In the genomic region with DNA sequence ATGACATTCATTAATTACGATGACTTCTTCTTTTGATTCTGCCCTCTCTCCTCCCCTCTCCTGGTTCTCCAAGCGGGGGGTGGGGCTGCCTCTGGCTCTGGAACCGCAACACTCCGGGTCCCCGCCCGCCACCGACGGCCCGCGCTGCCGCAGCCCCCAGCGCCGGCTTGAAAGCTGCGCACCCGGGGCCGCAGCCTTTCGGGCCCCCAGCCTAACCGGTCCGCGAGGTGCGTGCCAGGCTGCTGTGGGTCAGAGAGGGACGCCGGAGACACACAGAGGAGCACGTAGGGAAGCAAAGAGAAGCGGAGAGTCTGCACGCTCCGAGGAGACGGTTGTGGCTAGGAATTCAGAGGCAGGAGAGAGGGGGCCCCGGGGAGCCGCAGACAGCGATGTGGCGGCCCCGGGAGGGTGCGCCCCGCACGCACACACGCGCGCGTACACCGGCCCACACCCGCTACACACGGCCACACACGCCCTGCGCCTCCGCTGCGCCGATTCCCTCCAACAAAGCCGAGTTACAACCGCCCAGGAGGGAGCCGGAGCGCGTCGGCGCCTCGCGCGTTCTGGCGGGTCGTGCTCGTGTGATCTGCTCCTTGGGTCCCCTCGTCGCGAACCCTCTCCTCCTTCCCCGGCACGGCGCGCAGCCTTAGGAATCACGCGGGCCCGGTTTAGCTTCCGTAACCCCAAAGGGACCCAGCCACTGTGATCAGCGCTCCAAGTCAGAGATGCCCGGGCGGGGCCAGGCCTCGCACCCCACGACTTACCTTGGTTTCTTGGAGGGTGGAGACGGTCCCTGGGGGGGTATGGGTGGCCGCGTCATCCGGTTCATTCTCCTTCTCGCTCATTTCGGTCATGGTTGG, we compare ENCODE assay signal across 9 mouse cellular contexts. TPM values are rescaled to one million over a fixed set of nuclear protein-coding genes. Genes with fewer than 3 reads are reported as not detected.
DNase-seq lines count a peak whose midpoint lies in the region; ATAC-seq and TF ChIP-seq lines count a peak whose summit lies in the region.
"Had no signal": no experiment of that assay in that cellular context is flagged by ENCODE, and none has a peak within 500 bp of the region (broad histone marks: within the 10 kb centered on the region; RNA-seq: fewer than 3 reads in every experiment).

No protein-coding gene starts in this region.

- H3K4me3 ChIP-seq in left cerebral cortex, adult 2 months = peak overlapping the region; percentile 59
- peak overlapping the region; percentile 63 for H3K4me3 ChIP-seq in bone marrow macrophage, adult 2 months (ENCODE audit: insufficient read depth, low read length)
- peak overlapping the region; percentile 34 for H3K4me3 ChIP-seq in forebrain, embryonic 14.5 days (ENCODE audit: low read depth, low read length)
- H3K4me3 ChIP-seq in liver, embryonic 13.5 days (replicated peaks) = peak overlapping the region; percentile 38
- H3K4me3 ChIP-seq: erythroblast, embryonic 14.5 days had no signal

- no peak for TF ChIP-seq CTCF in left cerebral cortex, adult 2 months (IDR thresholded peaks at IDR 0.05)
- TF ChIP-seq CTCF in bone marrow macrophage, adult 2 months (IDR thresholded peaks at IDR 0.05; ENCODE audit: low read depth, low read length) = no peak

- no peaks in the 10 kb centered on the region for H3K9me3 ChIP-seq in forebrain, embryonic 14.5 days (replicated peaks; ENCODE audit: control insufficient read depth, low read length)
- no peaks in the 10 kb centered on the region for H3K9me3 ChIP-seq in liver, embryonic 13.5 days (replicated peaks)

- H3K4me2 ChIP-seq in forebrain, embryonic 14.5 days (ENCODE audit: low read length) = peak overlapping the region; percentile 63
- peak overlapping the region; percentile 50 for H3K4me2 ChIP-seq in liver, embryonic 13.5 days

- under 1% methylated on average over 83 of the region's 83 CpGs for WGBS in forebrain, embryonic 14.5 days
- WGBS in liver, embryonic 13.5 days (ENCODE audit: insufficient replicate concordance) = 1% methylated on average over 83 of the region's 83 CpGs

- peak; percentile 52 for ATAC-seq in forebrain, embryonic 14.5 days
- no peak for ATAC-seq in liver, embryonic 13.5 days (ENCODE audit: low read depth)

- peaks cover 40% of the 10 kb centered on the region for H3K27me3 ChIP-seq in forebrain, embryonic 14.5 days (replicated peaks; ENCODE audit: control insufficient read depth, insufficient read depth, low read length)
- peaks cover 95% of the 10 kb centered on the region for H3K27me3 ChIP-seq in liver, embryonic 13.5 days

- intact Hi-C loops in left cerebral cortex, adult 2 months (cut with DNase I) = no loop called here
- intact Hi-C loops in left cerebral cortex, postnatal 10 days (cut with DNase I) = no loop called here

- H3K9ac ChIP-seq in forebrain, embryonic 14.5 days (ENCODE audit: low read length) = peak overlapping the region; percentile 59
- H3K9ac ChIP-seq in liver, embryonic 13.5 days = no peak overlapping the region

- H3K4me1 ChIP-seq in bone marrow macrophage, adult 2 months (ENCODE audit: control insufficient read depth, insufficient read depth, low read length) = peaks cover 27% of the 10 kb centered on the region
- peaks cover 4% of the 10 kb centered on the region; the same call in 1 of the 2 replicates for H3K4me1 ChIP-seq in forebrain, embryonic 14.5 days (ENCODE audit: control insufficient read depth, insufficient read depth, low read length)
- H3K4me1 ChIP-seq in liver, embryonic 13.5 days (replicated peaks) = peaks cover 18% of the 10 kb centered on the region

- no peaks in the 10 kb centered on the region for H3K36me3 ChIP-seq in forebrain, embryonic 14.5 days (ENCODE audit: control insufficient read depth, insufficient read depth, low read length)
- H3K36me3 ChIP-seq in liver, embryonic 13.5 days = no peaks in the 10 kb centered on the region

- H3K27ac ChIP-seq in left cerebral cortex, adult 2 months = peak overlapping the region; percentile 51
- H3K27ac ChIP-seq in bone marrow macrophage, adult 2 months (ENCODE audit: insufficient read depth, low read depth, low read length) = peak overlapping the region; percentile 50
- H3K27ac ChIP-seq in forebrain, embryonic 14.5 days (ENCODE audit: low read depth, low read length) = no peak overlapping the region
- no peak overlapping the region for H3K27ac ChIP-seq in liver, embryonic 13.5 days

- DNase-seq in left cerebral cortex, adult 2 months (ENCODE audit: extremely low spot score in 1 of 2, low spot score in 2 of 2) = peak; percentile 38 to 42
- DNase-seq in left cerebral cortex, postnatal 10 days (ENCODE audit: extremely low spot score in 1 of 2, low spot score in 2 of 2) = no peak
- peak; percentile 51 for DNase-seq in forebrain, embryonic 14.5 days (ENCODE audit: low spot score)
- DNase-seq in liver, embryonic 13.5 days = no peak
- peak; percentile 70 for DNase-seq in retina, postnatal 1 day
- DNase-seq in adrenal gland, postnatal 4 days (ENCODE audit: low spot score in 2 of 2) = no peak
- DNase-seq in urinary bladder, postnatal 4 days (ENCODE audit: low spot score in 2 of 2) = no peak

- TF ChIP-seq POLR2A in bone marrow macrophage, adult 2 months (IDR thresholded peaks at IDR 0.05; ENCODE audit: borderline replicate concordance, low read depth, low read length) = no peak

RNA-seq across cellular contexts. Expression of a gene that starts 0.9 kb away (rescaled TPM):
- 10 to 100 TPM; 97.3 to 99.9 TPM for total RNA-seq in left cerebral cortex, adult 2 months (2021)
- 10 to 100 TPM; 15.3 to 17.7 TPM for total RNA-seq in left cerebral cortex, postnatal 10 days (2021)
- 4.1 and 4.3 TPM in 2 replicates for polyA plus RNA-seq in bone marrow macrophage, adult 2 months (2012; ENCODE audit: insufficient read depth, insufficient read length, missing spikeins)
- 1.1 and 2.4 TPM in 2 replicates for polyA plus RNA-seq in forebrain, embryonic 14.5 days (2014; fragmentation: Nextera tagmentation; extraction: Ambion mirVana)
- polyA plus RNA-seq in liver, embryonic 13.5 days (2015; fragmentation: Nextera tagmentation; extraction: Ambion mirVana) = 0.05 TPM in 1 of 2 replicates, not detected in the other
- total RNA-seq in adrenal gland, postnatal 4 days (2021) = 1 to 10 TPM; 4.1 to 4.8 TPM
- polyA plus RNA-seq: erythroblast, embryonic 14.5 days had no signal

RNA-seq across cellular contexts. Expression of a gene that starts 25.8 kb away (rescaled TPM):
- total RNA-seq in left cerebral cortex, adult 2 months (2021) = 100 to 1,000 TPM; 560 to 591 TPM
- total RNA-seq in left cerebral cortex, postnatal 10 days (2021) = 100 to 1,000 TPM; 571 to 605 TPM
- polyA plus RNA-seq in bone marrow macrophage, adult 2 months (2012; ENCODE audit: insufficient read depth, insufficient read length, missing spikeins) = 1,270 and 1,466 TPM in 2 replicates
- 787 and 932 TPM in 2 replicates for polyA plus RNA-seq in forebrain, embryonic 14.5 days (2014; fragmentation: Nextera tagmentation; extraction: Ambion mirVana)
- 791 and 820 TPM in 2 replicates for polyA plus RNA-seq in liver, embryonic 13.5 days (2015; fragmentation: Nextera tagmentation; extraction: Ambion mirVana)
- total RNA-seq in adrenal gland, postnatal 4 days (2021) = 1,000 to 10,000 TPM; 1,362 to 1,367 TPM

RNA-seq across cellular contexts. Expression of a gene that starts 29.5 kb away (rescaled TPM):
- 100 to 1,000 TPM; 150 to 170 TPM for total RNA-seq in left cerebral cortex, adult 2 months (2021)
- 100 to 1,000 TPM; 118 to 121 TPM for total RNA-seq in left cerebral cortex, postnatal 10 days (2021)
- polyA plus RNA-seq in bone marrow macrophage, adult 2 months (2012; ENCODE audit: insufficient read depth, insufficient read length, missing spikeins) = 9.6 and 9.7 TPM in 2 replicates
- 22.1 and 29.2 TPM in 2 replicates for polyA plus RNA-seq in forebrain, embryonic 14.5 days (2014; fragmentation: Nextera tagmentation; extraction: Ambion mirVana)
- polyA plus RNA-seq in liver, embryonic 13.5 days (2015; fragmentation: Nextera tagmentation; extraction: Ambion mirVana) = 0.73 and 0.88 TPM in 2 replicates
- 10 to 100 TPM; 18.8 TPM for total RNA-seq in adrenal gland, postnatal 4 days (2021)

RNA-seq across cellular contexts. Expression of a gene that starts 56.4 kb away (rescaled TPM):
- 1 to 10 TPM; 1.2 TPM for total RNA-seq in left cerebral cortex, adult 2 months (2021)
- 1 to 10 TPM; 2.6 to 3.7 TPM for total RNA-seq in left cerebral cortex, postnatal 10 days (2021)
- 128 and 134 TPM in 2 replicates for polyA plus RNA-seq in bone marrow macrophage, adult 2 months (2012; ENCODE audit: insufficient read depth, insufficient read length, missing spikeins)
- polyA plus RNA-seq in forebrain, embryonic 14.5 days (2014; fragmentation: Nextera tagmentation; extraction: Ambion mirVana) = 2.8 and 4.8 TPM in 2 replicates
- polyA plus RNA-seq in liver, embryonic 13.5 days (2015; fragmentation: Nextera tagmentation; extraction: Ambion mirVana) = 10.8 and 12.8 TPM in 2 replicates
- total RNA-seq in adrenal gland, postnatal 4 days (2021) = 1 to 10 TPM; 1.6 to 1.9 TPM
- polyA plus RNA-seq: erythroblast, embryonic 14.5 days had no signal

Comparison
In these comparisons a context has a peak if more than half of its experiments do, and no peak if none do; other contexts are left out.
1. DNase-seq: peak in left cerebral cortex, adult 2 months (2 of 2), forebrain, embryonic 14.5 days (single experiment) and retina, postnatal 1 day (single experiment); none in left cerebral cortex, postnatal 10 days (0 of 2), liver, embryonic 13.5 days (single experiment), adrenal gland, postnatal 4 days (0 of 2) and urinary bladder, postnatal 4 days (0 of 2).
2. RNA of a gene that starts 0.9 kb away (total RNA-seq): 97.3 to 99.9 TPM in left cerebral cortex, adult 2 months; 15.3 to 17.7 TPM in left cerebral cortex, postnatal 10 days and 4.1 to 4.8 TPM in adrenal gland, postnatal 4 days; every median in the first group is over 4 times any median in the second.
3. H3K27ac ChIP-seq: peak in left cerebral cortex, adult 2 months (single experiment) and bone marrow macrophage, adult 2 months (single experiment); none in forebrain, embryonic 14.5 days (single experiment) and liver, embryonic 13.5 days (single experiment).
4. RNA of a gene that starts 29.5 kb away (total RNA-seq): 150 to 170 TPM in left cerebral cortex, adult 2 months and 118 to 121 TPM in left cerebral cortex, postnatal 10 days; 18.8 TPM in adrenal gland, postnatal 4 days; every median in the first group is over 4 times any median in the second.
5. Peak in every context shown above with its lines, with median percentiles within 50 percentile points of each other: H3K4me3 ChIP-seq.